Mouse (Mus musculus) liver, embryonic 14.5 days (tissue): Measurements from ENCODE around the gene Rbm4. TPM values are rescaled to one million over a fixed set of nuclear protein-coding genes. Genes with fewer than 3 reads are reported as not detected.
"Not testable (repeated sequence)": the region's sequence is repeated elsewhere in the genome, so short reads cannot be mapped to it uniquely, and the experiment has no call there.

Experiments
- ATAC-seq: fragments of 200-750 bp; cut with Nextera tagmentation; 2 replicates; pipeline ENCODE4 v1.8.0; 2017; ENCODE audit warnings: moderate number of reproducible peaks, mild to moderate bottlenecking, moderate library complexity; ENCODE audit not compliant: insufficient read depth
- DNase-seq, 3 experiments: peaks; one replicate each; pipeline ENCODE4 v3.0.0-alpha.2; 2012 to 2013; ENCODE audit warnings: low read depth in 3 of 3, low spot score in 3 of 3
- H3K27ac ChIP-seq: fragments of 300-500 bp; sonication (generic); 2 replicates; pipeline ENCODE4 v1.5.1; 2014; ENCODE audit warnings: moderate library complexity, mild to moderate bottlenecking, control low read depth, inconsistent platforms
- H3K27me3 ChIP-seq: fragments of 300-500 bp; sonication (generic); 2 replicates; pipeline ENCODE4 v1.6.1; 2014; ENCODE audit warnings: mild to moderate bottlenecking, low read length, moderate library complexity; ENCODE audit not compliant: control insufficient read depth, insufficient read depth
- H3K36me3 ChIP-seq: fragments of 300-500 bp; sonication (generic); replicated peaks from 2 replicates; pipeline ENCODE4 v1.6.1; 2014; ENCODE audit warnings: low read depth; ENCODE audit not compliant: control insufficient read depth, insufficient read depth
- H3K4me1 ChIP-seq, 2 experiments: fragments of 200-500 bp in 1 of 2; fragments of 300-500 bp in 1 of 2; sonication (generic) in 1 of 2; replicated peaks; 2 replicates each; pipeline ENCODE4 v1.6.1; 2012 to 2014; ENCODE audit warnings: antibody characterized with exemption in 1 of 2, inconsistent platforms in 1 of 2, low read length in 1 of 2; ENCODE audit not compliant: control insufficient read depth in 2 of 2, insufficient read depth in 2 of 2
- H3K4me2 ChIP-seq: fragments of 300-500 bp; sonication (generic); 2 replicates; pipeline ENCODE4 v1.6.1; 2014; ENCODE audit warnings: low read depth, mild to moderate bottlenecking, control low read depth, moderate library complexity
- H3K4me3 ChIP-seq, 2 experiments: fragments of 200-500 bp in 1 of 2; fragments of 300-500 bp in 1 of 2; sonication (generic) in 1 of 2; 2 replicates each; pipeline ENCODE4 v1.5.1; 2012 to 2014; ENCODE audit warnings: low read depth in 2 of 2, low read length in 2 of 2, mild to moderate bottlenecking in 2 of 2, control low read depth in 1 of 2, inconsistent platforms in 1 of 2, moderate library complexity in 1 of 2; ENCODE audit not compliant: insufficient read depth in 1 of 2
- H3K9ac ChIP-seq: fragments of 300-500 bp; sonication (generic); replicated peaks from 2 replicates; pipeline ENCODE4 v1.6.1; 2014; ENCODE audit warnings: mild to moderate bottlenecking, control low read depth, moderate library complexity
- H3K9me3 ChIP-seq: fragments of 300-500 bp; sonication (generic); 2 replicates; pipeline ENCODE4 v1.6.1; 2016; ENCODE audit warnings: low read length, mixed read lengths; ENCODE audit not compliant: control insufficient read depth
- CTCF ChIP-seq: IDR thresholded peaks from 2 replicates; pipeline ENCODE4 v1.5.1; 2016; ENCODE audit warnings: antibody characterized with exemption, low read depth, control low read depth
- EP300 ChIP-seq: IDR thresholded peaks from 2 replicates; pipeline ENCODE4 v1.6.1; 2016; ENCODE audit warnings: antibody characterized with exemption, low read depth
- WGBS: fragments of 180-500 bp; shearing (Covaris S2); extraction: QIAGEN DNeasy Blood & Tissue Kit; methylation state at CpG from one replicate; pipeline ENCODE4 v1.1.7; 2014; ENCODE audit not compliant: insufficient replicate concordance; 5-methylcytosine and 5-hydroxymethylcytosine counted together
- polyA plus RNA-seq, 2 experiments: library from polyadenylated mRNA; depleted of rRNA in 1 of 2; stranded (reverse) in 1 of 2; unstranded in 1 of 2; fragments of >200 nt; fragmentation: Nextera tagmentation in 1 of 2; extraction: Ambion mirVana in 1 of 2; gene quantifications; 2 replicates each; pipeline versions ENCODE4 v1.2.1 to v1.2.3; 2012 to 2014

Rbm4 gene
- polyA plus RNA-seq, 2 experiments: 22.1 to 27.9 TPM

DNA sequence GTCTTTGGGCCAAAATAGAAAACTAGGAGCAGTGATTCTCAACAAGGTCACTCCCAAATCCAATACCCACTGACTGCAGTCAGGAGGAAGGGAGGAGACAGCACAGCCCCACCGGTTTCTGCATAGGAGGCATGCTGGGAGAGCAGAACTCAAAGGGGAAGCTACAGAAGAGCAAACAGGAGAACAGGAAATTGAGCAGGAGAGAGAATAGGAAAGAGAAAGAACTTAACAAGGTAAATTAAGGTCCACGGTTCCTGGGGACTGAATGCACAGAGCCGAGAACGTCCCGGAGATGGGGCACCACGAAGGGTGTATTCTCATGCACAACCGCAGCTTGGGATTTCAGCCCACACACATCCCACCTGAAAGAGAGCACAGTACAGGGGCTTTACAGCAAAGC lies 8.5 kb downstream of the Rbm4 start:
- no peak for DNase-seq
- 74% methylated on average over 7 of the region's 7 CpGs for WGBS
- Histone ChIP-seq H3K4me3 (no peak overlapping the region), H3K4me2 (no peak overlapping the region), H3K36me3 (peaks cover 90% of the 10 kb centered on the region), H3K9me3 (no peaks in the 10 kb centered on the region), H3K4me1 (peaks cover 0 to 1% of the 10 kb centered on the region in 2 experiments; a peak in 3 of 4 replicates), H3K27me3 (no peaks in the 10 kb centered on the region), H3K9ac (no peak overlapping the region), H3K27ac (no peak overlapping the region)
- no peak for ATAC-seq
- TF ChIP-seq CTCF: no peak
- TF ChIP-seq EP300: no peak

DNA sequence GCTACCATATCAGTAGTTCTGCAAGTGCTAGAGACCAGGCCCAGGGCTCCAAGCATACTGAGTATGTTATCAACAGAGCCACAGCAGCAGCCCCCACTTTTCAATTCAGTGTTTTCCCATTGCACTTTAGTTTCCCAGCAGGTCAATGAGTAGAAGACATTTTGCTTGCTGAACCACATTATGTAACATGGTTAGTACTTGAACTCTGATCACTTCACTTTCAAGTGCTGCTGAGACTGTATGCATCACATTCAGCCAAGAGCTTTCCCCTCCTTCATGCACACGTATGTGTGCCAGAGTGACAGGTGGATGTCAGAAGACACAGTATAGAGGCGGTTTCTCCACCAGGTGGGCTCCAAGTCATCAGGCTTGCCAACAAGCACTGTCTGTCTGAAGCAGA lies 10.8 kb downstream of the Rbm4 start:
- no peak overlapping the region for H3K27ac ChIP-seq
- WGBS: 84% methylated on average over 2 of the region's 2 CpGs
- no peak overlapping the region for H3K4me3 ChIP-seq
- H3K36me3 ChIP-seq: peaks cover 79% of the 10 kb centered on the region
- no peaks in the 10 kb centered on the region for H3K27me3 ChIP-seq
- no peak for ATAC-seq
- no peak overlapping the region for H3K4me2 ChIP-seq
- no peak for DNase-seq
- H3K9me3 ChIP-seq: no peaks in the 10 kb centered on the region
- H3K4me1 ChIP-seq: no peaks in the 10 kb centered on the region; a peak in 1 of 4 replicates
- H3K9ac ChIP-seq: no peak overlapping the region
- TF ChIP-seq CTCF: no peak
- no peak for TF ChIP-seq EP300

GRCm38 (mm10) chr19:4772785-4773184 lies 20.9 kb downstream of the Rbm4 start:
- H3K4me2 ChIP-seq: no peak overlapping the region
- H3K4me3 ChIP-seq: no peak overlapping the region
- no peaks in the 10 kb centered on the region for H3K9me3 ChIP-seq
- no peak for DNase-seq
- TF ChIP-seq CTCF: no peak
- no peak for TF ChIP-seq EP300
- H3K27ac ChIP-seq: no peak overlapping the region
- no peak for ATAC-seq
- no peaks in the 10 kb centered on the region for H3K27me3 ChIP-seq
- no peak overlapping the region for H3K9ac ChIP-seq
- H3K4me1 ChIP-seq: no peaks in the 10 kb centered on the region
- 76% methylated on average over 3 of the region's 3 CpGs for WGBS
- peaks cover 72% of the 10 kb centered on the region for H3K36me3 ChIP-seq

DNA sequence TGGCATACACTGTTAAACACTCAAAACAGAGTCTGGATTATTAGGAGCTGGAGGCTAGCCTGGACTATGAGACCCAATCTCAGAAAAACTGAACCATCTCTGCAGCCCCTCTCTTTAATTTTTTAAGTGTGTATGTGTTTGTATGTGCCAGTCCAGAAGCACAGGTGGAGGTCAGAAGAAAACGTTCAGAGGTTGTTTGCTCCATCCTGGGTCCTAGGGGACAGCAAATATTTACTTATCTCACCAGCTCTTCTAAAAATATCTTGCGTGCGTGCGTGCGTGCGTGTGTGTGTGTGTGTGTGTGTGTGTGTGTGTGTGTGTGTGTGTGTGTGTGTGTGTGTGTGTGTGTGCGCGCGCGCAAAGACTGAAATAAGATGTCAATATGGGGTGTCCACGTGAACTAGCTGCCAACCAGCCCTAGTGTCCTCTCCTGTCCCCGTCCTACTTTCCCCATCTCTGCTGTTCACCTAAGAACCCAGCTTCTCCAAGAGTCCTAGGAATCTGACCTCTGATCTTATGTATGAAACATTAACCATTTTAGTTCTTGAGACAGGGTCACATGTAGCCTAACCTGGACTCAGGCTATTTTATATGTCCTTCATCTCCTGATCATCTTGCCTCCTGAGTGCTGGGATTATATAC lies 26.1 kb downstream of the Rbm4 start:
- DNase-seq: no peak
- no peak overlapping the region for H3K27ac ChIP-seq
- TF ChIP-seq EP300 (no peak), CTCF (no peak)

GRCm38 (mm10) chr19:4762876-4763275 lies 30.8 kb downstream of the Rbm4 start:
- whole genome bisulfite sequencing: 69% methylated on average over 1 of the region's 1 CpGs
- H3K4me1 ChIP-seq: peaks cover 0 to under 1% of the 10 kb centered on the region in 2 experiments; a peak in 1 of 4 replicates
- H3K4me2 ChIP-seq: no peak overlapping the region
- no peak overlapping the region for H3K27ac ChIP-seq
- no peak overlapping the region; the same call in 1 of the 2 replicates for H3K9ac ChIP-seq
- no peak overlapping the region for H3K4me3 ChIP-seq
- TF ChIP-seq EP300 (no peak), CTCF (peak; percentile 40)
- no peaks in the 10 kb centered on the region for H3K27me3 ChIP-seq
- peaks cover 48% of the 10 kb centered on the region for H3K36me3 ChIP-seq
- DNase-seq (no peak), ATAC-seq (peak; percentile 26; the same call in 1 of the 2 replicates)
- no peaks in the 10 kb centered on the region for H3K9me3 ChIP-seq

More for the DNA sequence above, 26.1 kb downstream of the Rbm4 start:
- Histone ChIP-seq H3K4me3 (no peak overlapping the region), H3K27me3 (no peaks in the 10 kb centered on the region), H3K4me1 (no peaks in the 10 kb centered on the region), H3K36me3 (peaks cover 63% of the 10 kb centered on the region), H3K9ac (no peak overlapping the region), H3K4me2 (no peak overlapping the region), H3K9me3 (no peaks in the 10 kb centered on the region)
- 0 out of 2 replicates have a peak, but pooled peaks have one; percentile 15 for ATAC-seq
- 69% methylated on average over 12 of the region's 12 CpGs for WGBS

DNA sequence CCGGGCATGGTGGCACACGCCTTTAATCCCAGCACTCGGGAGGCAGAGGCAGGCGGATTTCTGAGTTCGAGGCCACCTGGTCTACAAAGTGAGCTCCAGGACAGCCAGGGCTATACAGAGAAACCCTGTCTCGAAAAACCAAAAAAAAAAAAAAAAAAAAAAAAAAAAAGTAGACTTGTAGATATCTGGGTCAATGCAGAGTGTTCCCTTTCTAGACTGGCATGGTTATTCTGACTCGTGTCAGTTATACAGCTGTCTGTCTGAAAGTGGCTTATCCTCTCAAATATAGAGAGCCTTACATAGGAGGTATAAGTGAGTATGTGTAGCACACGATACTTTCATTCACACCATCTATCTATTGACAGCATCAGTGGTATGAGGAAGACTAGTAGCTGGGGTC lies 33.2 kb downstream of the Rbm4 start:
- DNase-seq, H3K4me2 ChIP-seq, H3K4me1 ChIP-seq, H3K9ac ChIP-seq, ATAC-seq, H3K4me3 ChIP-seq, H3K27me3 ChIP-seq, H3K9me3 ChIP-seq, H3K27ac ChIP-seq: not testable (repeated sequence)
- H3K36me3 ChIP-seq: peaks cover 37% of the 10 kb centered on the region
- 79% methylated on average over 8 of the region's 8 CpGs for WGBS
